Mouse (Mus musculus): Measurements from ENCODE around the gene Fkbp1b. TPM values are rescaled to one million over a fixed set of nuclear protein-coding genes. Genes with fewer than 3 reads are reported as not detected.
"Not testable (repeated sequence)": the region's sequence is repeated elsewhere in the genome, so short reads cannot be mapped to it uniquely, and the experiment has no call there.

The Fkbp1b gene
- polyA plus RNA-seq, 1 experiment, result 7.8 TPM

- TF ChIP-seq CTCF (IDR thresholded peaks at IDR 0.05; ENCODE audit: control insufficient read depth, insufficient read depth, low read length), result no peak
- TF ChIP-seq POLR2A (IDR thresholded peaks at IDR 0.05; ENCODE audit: borderline replicate concordance, control insufficient read depth, low read depth, low read length), result no peak
- Histone ChIP-seq H3K4me3 (replicated peaks; ENCODE audit: control insufficient read depth, low read depth, low read length) (no peak overlapping the region), H3K4me1 (ENCODE audit: control insufficient read depth, insufficient read depth, low read length) (no peaks in the 10 kb centered on the region), H3K27ac (ENCODE audit: control insufficient read depth, insufficient read depth, low read depth, low read length, poor library complexity) (no peak overlapping the region)
- WGBS, result 74% methylated on average over 4 of the region's 4 CpGs
These were observed 30.4 kb downstream of the Fkbp1b start for GRCm38 (mm10) chr12:4811036-4811435.

DNA sequence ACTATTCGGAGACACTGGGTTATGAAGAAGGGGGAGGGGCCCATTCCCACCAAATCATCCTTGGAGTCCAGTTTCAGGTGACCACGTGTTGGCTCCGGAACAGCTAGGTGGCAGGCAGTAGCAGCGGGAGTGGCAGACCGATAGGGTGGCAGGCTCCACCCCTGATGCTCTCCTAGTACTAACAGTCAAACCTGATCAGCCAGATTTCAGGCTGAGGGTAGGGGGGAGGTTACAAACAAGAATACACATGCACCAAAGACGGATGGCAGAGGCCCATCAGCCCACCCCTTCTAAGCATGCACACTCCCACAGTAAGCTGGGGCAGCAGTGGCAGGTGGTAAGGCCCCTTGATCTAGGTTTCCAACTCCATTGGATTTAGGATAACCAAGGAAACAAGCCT, 43.9 kb downstream of the Fkbp1b start:
- H3K4me1 ChIP-seq (ENCODE audit: control insufficient read depth, insufficient read depth, low read length); H3K27ac ChIP-seq (ENCODE audit: control insufficient read depth, insufficient read depth, low read depth, low read length, poor library complexity); H3K4me3 ChIP-seq (replicated peaks; ENCODE audit: control insufficient read depth, low read depth, low read length): not testable (repeated sequence)
- WGBS, result 82% methylated on average over 6 of the region's 6 CpGs

GRCm38 (mm10) chr12:4793718-4794117, 47.7 kb downstream of the Fkbp1b start:
- Histone ChIP-seq H3K4me3 (replicated peaks; ENCODE audit: control insufficient read depth, low read depth, low read length) (no peak overlapping the region), H3K4me1 (ENCODE audit: control insufficient read depth, insufficient read depth, low read length) (no peaks in the 10 kb centered on the region), H3K27ac (ENCODE audit: control insufficient read depth, insufficient read depth, low read depth, low read length, poor library complexity) (no peak overlapping the region)
- TF ChIP-seq POLR2A (IDR thresholded peaks at IDR 0.05; ENCODE audit: borderline replicate concordance, control insufficient read depth, low read depth, low read length) (no peak), CTCF (IDR thresholded peaks at IDR 0.05; ENCODE audit: control insufficient read depth, insufficient read depth, low read length) (peak; percentile 42; the same call in 1 of the 2 replicates)
- WGBS, result 84% methylated on average over 1 of the region's 1 CpGs

DNA sequence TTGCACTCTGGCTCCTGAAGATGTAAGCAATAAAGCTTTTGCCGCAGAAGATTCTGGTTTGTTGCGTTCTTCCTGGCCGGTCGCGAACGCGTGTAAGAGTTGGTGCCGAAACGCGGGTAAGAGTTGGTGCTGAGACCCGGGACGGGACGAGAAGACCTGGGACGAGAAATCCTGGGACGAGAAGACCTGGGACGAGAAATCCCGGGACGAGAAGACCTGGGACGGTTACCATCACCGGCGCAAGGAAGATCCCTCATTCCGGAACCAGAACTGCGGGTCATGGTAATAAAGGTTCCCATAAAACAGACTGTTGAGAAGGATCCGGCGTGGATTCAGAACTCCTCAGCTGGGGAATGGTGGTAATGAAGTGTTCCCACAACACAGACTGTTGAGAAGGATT, 53.3 kb downstream of the Fkbp1b start:
- not testable (repeated sequence) for H3K4me3 ChIP-seq (replicated peaks; ENCODE audit: control insufficient read depth, low read depth, low read length); H3K4me1 ChIP-seq (ENCODE audit: control insufficient read depth, insufficient read depth, low read length); H3K27ac ChIP-seq (ENCODE audit: control insufficient read depth, insufficient read depth, low read depth, low read length, poor library complexity)
- WGBS, result 90% methylated on average over 25 of the region's 25 CpGs

GRCm38 (mm10) chr12:4784466-4784865, 56.9 kb downstream of the Fkbp1b start:
- WGBS, result 67% methylated on average over 2 of the region's 2 CpGs
- TF ChIP-seq POLR2A (IDR thresholded peaks at IDR 0.05; ENCODE audit: borderline replicate concordance, control insufficient read depth, low read depth, low read length), result no peak
- no peak for TF ChIP-seq CTCF (IDR thresholded peaks at IDR 0.05; ENCODE audit: control insufficient read depth, insufficient read depth, low read length)
- Histone ChIP-seq H3K4me3 (replicated peaks; ENCODE audit: control insufficient read depth, low read depth, low read length) (no peak overlapping the region), H3K4me1 (ENCODE audit: control insufficient read depth, insufficient read depth, low read length) (no peaks in the 10 kb centered on the region), H3K27ac (ENCODE audit: control insufficient read depth, insufficient read depth, low read depth, low read length, poor library complexity) (no peak overlapping the region)

DNA sequence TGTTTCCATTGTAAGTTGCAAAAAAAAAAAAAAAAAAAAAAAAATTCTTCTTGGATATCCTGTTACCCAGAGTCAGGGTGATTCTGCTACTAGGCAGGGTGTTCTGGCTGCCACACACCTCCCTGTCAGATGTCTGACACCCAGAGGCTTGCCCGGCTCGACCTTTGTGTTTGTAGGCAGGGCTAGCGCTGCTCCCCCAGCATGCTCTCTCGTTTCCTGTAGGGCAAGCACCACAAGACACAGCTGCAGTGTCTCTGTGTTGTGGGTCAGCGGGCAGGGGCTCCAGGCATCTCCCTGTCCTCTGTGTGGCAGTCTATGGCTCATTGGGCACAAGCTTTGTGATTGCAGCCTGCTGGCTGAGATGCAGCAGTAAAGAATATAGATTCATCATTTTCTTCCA, 57.8 kb downstream of the Fkbp1b start:
- Histone ChIP-seq H3K4me3 (replicated peaks; ENCODE audit: control insufficient read depth, low read depth, low read length) (no peak overlapping the region), H3K4me1 (ENCODE audit: control insufficient read depth, insufficient read depth, low read length) (no peaks in the 10 kb centered on the region), H3K27ac (ENCODE audit: control insufficient read depth, insufficient read depth, low read depth, low read length, poor library complexity) (no peak overlapping the region)
- no peak for TF ChIP-seq CTCF (IDR thresholded peaks at IDR 0.05; ENCODE audit: control insufficient read depth, insufficient read depth, low read length)
- no peak for TF ChIP-seq POLR2A (IDR thresholded peaks at IDR 0.05; ENCODE audit: borderline replicate concordance, control insufficient read depth, low read depth, low read length)
- WGBS, result 63% methylated on average over 5 of the region's 5 CpGs

Other genes with a start within 250 kb of the Fkbp1b start
- gene Itsn2, start 249.0 kb downstream of the Fkbp1b start, polyA plus RNA-seq (2011; ENCODE audit: insufficient read depth, insufficient read length, low replicate concordance, missing spikeins), result 42.2 and 57.3 TPM in 2 replicates
- not detected in 2 replicates for gene Gm3625, start 248.7 kb downstream of the Fkbp1b start, polyA plus RNA-seq (2011; ENCODE audit: insufficient read depth, insufficient read length, low replicate concordance, missing spikeins)
- gene Fam228a, start 103.2 kb downstream of the Fkbp1b start, polyA plus RNA-seq (2011; ENCODE audit: insufficient read depth, insufficient read length, low replicate concordance, missing spikeins), result not detected in 2 replicates
- 1.4 and 1.6 TPM in 2 replicates for gene Pfn4, start 72.6 kb downstream of the Fkbp1b start, polyA plus RNA-seq (2011; ENCODE audit: insufficient read depth, insufficient read length, low replicate concordance, missing spikeins)
- 8.6 TPM in 1 of 2 replicates, not detected in the other for gene Fam228b, start 72.3 kb downstream of the Fkbp1b start, polyA plus RNA-seq (2011; ENCODE audit: insufficient read depth, insufficient read length, low replicate concordance, missing spikeins)
- 161 and 194 TPM in 2 replicates for gene Sf3b6, start 24.0 kb downstream of the Fkbp1b start, polyA plus RNA-seq (2011; ENCODE audit: insufficient read depth, insufficient read length, low replicate concordance, missing spikeins)
- 9.5 and 12.7 TPM in 2 replicates for gene Wdcp, start 1.7 kb upstream of the Fkbp1b start, polyA plus RNA-seq (2011; ENCODE audit: insufficient read depth, insufficient read length, low replicate concordance, missing spikeins)
- gene Mfsd2b, start 32.8 kb upstream of the Fkbp1b start, polyA plus RNA-seq (2011; ENCODE audit: insufficient read depth, insufficient read length, low replicate concordance, missing spikeins), result 122 and 162 TPM in 2 replicates
- gene Ubxn2a, start 66.1 kb upstream of the Fkbp1b start, polyA plus RNA-seq (2011; ENCODE audit: insufficient read depth, insufficient read length, low replicate concordance, missing spikeins), result 13.5 and 14.4 TPM in 2 replicates
- gene Atad2b, start 75.8 kb upstream of the Fkbp1b start, polyA plus RNA-seq (2011; ENCODE audit: insufficient read depth, insufficient read length, low replicate concordance, missing spikeins), result 19.0 and 26.5 TPM in 2 replicates

Measured in bone marrow, adult 2 months (tissue).